ENCODE assay signal across 8 mouse cellular contexts in the genomic region with DNA sequence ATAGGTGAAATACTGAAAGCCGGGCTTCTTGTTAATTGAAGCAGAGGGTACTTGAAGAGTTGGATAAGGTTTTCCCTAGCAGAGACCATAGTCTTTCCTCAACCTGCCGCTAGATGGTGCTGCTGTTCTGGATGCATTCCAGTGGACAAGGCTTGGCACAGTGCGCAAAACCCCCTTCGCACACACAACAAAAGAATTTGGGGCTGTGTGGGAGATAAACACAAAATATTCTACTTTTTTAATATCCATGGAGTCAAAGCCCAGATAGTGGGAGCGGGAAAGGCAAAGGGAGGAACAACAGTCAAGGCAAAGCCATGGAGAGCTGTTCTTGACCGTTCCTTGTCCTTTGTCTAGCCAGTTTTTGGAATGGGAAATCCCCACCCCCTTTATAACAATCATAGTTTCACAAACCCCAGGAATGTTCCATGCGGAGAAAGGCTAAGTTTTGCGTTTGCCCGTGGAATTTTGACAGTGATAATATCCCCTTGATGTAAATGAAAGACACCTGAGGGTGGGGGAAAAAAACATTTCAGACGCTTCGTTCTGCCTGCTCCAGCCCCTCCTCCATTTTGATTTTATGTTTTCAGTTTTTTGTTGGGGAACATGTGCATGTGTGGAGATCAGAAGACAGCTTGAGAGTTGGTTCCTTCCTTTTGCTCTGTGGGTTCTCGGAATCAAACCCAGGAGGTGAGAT. TPM values are rescaled to one million over a fixed set of nuclear protein-coding genes. Genes with fewer than 3 reads are reported as not detected.
DNase-seq lines count a peak whose midpoint lies in the region; ATAC-seq and TF ChIP-seq lines count a peak whose summit lies in the region.

No protein-coding gene starts in this region.

- no peak overlapping the region; the same call in 1 of the 2 replicates for H3K27ac ChIP-seq in forebrain, embryonic 11.5 days (ENCODE audit: low read depth, low read length)
- H3K27ac ChIP-seq in heart, postnatal 0 days (ENCODE audit: low read depth) = peak overlapping the region; percentile 95
- peak overlapping the region; percentile 94 for H3K27ac ChIP-seq in liver, embryonic 16.5 days (ENCODE audit: low read length)
- peak overlapping the region; percentile 93 for H3K27ac ChIP-seq in neural tube, embryonic 14.5 days (ENCODE audit: low read depth, low read length)
- peak overlapping the region; percentile 59 for H3K27ac ChIP-seq in testis, adult 2 months (ENCODE audit: control insufficient read depth, insufficient read depth, low read depth, low read length)

- DNase-seq in c-Kit-negative CD71-positive TER-119-positive erythroid progenitor cells, embryonic 14.5 days (ENCODE audit: low read depth, low spot score) = peak; percentile 79
- peak; percentile 95 for DNase-seq in forebrain, embryonic 11.5 days (ENCODE audit: low spot score)
- DNase-seq in heart, postnatal 0 days (ENCODE audit: low spot score) = peak; percentile 91
- peak; percentile 95 for DNase-seq in kidney, postnatal 4 days

- no peaks in the 10 kb centered on the region for H3K9me3 ChIP-seq in forebrain, embryonic 11.5 days (ENCODE audit: control insufficient read depth, low read length)
- H3K9me3 ChIP-seq in heart, postnatal 0 days (replicated peaks; ENCODE audit: control insufficient read depth, low read length) = no peaks in the 10 kb centered on the region
- no peaks in the 10 kb centered on the region for H3K9me3 ChIP-seq in liver, embryonic 16.5 days (replicated peaks; ENCODE audit: control insufficient read depth, low read length)
- no peaks in the 10 kb centered on the region for H3K9me3 ChIP-seq in neural tube, embryonic 14.5 days (ENCODE audit: control insufficient read depth, low read length)

- no peak for TF ChIP-seq EP300 in heart, postnatal 0 days (IDR thresholded peaks at IDR 0.05; ENCODE audit: low read depth)

- peaks cover 2% of the 10 kb centered on the region; the same call in 1 of the 2 replicates for H3K36me3 ChIP-seq in forebrain, embryonic 11.5 days (ENCODE audit: control insufficient read depth, insufficient read depth, low read length)
- H3K36me3 ChIP-seq in heart, postnatal 0 days (replicated peaks; ENCODE audit: control insufficient read depth, insufficient read depth, low read length) = peaks cover 10% of the 10 kb centered on the region
- no peaks in the 10 kb centered on the region for H3K36me3 ChIP-seq in liver, embryonic 16.5 days (ENCODE audit: control insufficient read depth, insufficient read depth)
- H3K36me3 ChIP-seq in neural tube, embryonic 14.5 days (ENCODE audit: control insufficient read depth, insufficient read depth, low read length) = peaks cover 8% of the 10 kb centered on the region; the same call in 1 of the 2 replicates
- H3K36me3 ChIP-seq in testis, adult 2 months (ENCODE audit: control insufficient read depth, insufficient read depth, low read length) = no peaks in the 10 kb centered on the region

- peak; percentile 91 for TF ChIP-seq CTCF in heart, postnatal 0 days (IDR thresholded peaks at IDR 0.05; ENCODE audit: low read depth)
- peak; percentile 81; the same call in 1 of the 2 replicates for TF ChIP-seq CTCF in testis, adult 2 months (IDR thresholded peaks at IDR 0.05; ENCODE audit: control insufficient read depth, insufficient read depth, insufficient replicate concordance, low read depth, low read length)

- ATAC-seq in CD4-positive, CD25-positive, alpha-beta regulatory T cell, adult 4 months = peak; percentile 45
- peak; percentile 45; the same call in 1 of the 2 replicates for ATAC-seq in forebrain, embryonic 11.5 days (replicated peaks; ENCODE audit: low FRiP score)
- ATAC-seq in heart, postnatal 0 days (ENCODE audit: insufficient read depth, low read depth) = peak; percentile 22; the same call in 1 of the 2 replicates
- no peak for ATAC-seq in liver, embryonic 16.5 days (ENCODE audit: low read depth)
- peak; percentile 42; the same call in 1 of the 2 replicates for ATAC-seq in neural tube, embryonic 14.5 days (ENCODE audit: low read depth)

- H3K27me3 ChIP-seq in forebrain, embryonic 11.5 days (ENCODE audit: control insufficient read depth, insufficient read depth, low read length) = no peaks in the 10 kb centered on the region
- no peaks in the 10 kb centered on the region for H3K27me3 ChIP-seq in heart, postnatal 0 days (ENCODE audit: control insufficient read depth, insufficient read depth, low read length)
- no peaks in the 10 kb centered on the region for H3K27me3 ChIP-seq in liver, embryonic 16.5 days (ENCODE audit: control insufficient read depth, insufficient read depth, low read depth, low read length)
- H3K27me3 ChIP-seq in neural tube, embryonic 14.5 days (ENCODE audit: control insufficient read depth, insufficient read depth, low read length) = no peaks in the 10 kb centered on the region
- no peaks in the 10 kb centered on the region for H3K27me3 ChIP-seq in testis, adult 2 months (ENCODE audit: control insufficient read depth, insufficient read depth, low read length)

- H3K4me1 ChIP-seq in forebrain, embryonic 11.5 days (replicated peaks; ENCODE audit: control insufficient read depth, insufficient read depth, low read length) = peaks cover 12% of the 10 kb centered on the region; the same call in 1 of the 2 replicates
- H3K4me1 ChIP-seq in heart, postnatal 0 days (ENCODE audit: control insufficient read depth, insufficient read depth) = peaks cover 28% of the 10 kb centered on the region
- peaks cover 36% of the 10 kb centered on the region for H3K4me1 ChIP-seq in liver, embryonic 16.5 days (ENCODE audit: control insufficient read depth, low read depth, low read length)
- peaks cover 14% of the 10 kb centered on the region for H3K4me1 ChIP-seq in neural tube, embryonic 14.5 days (ENCODE audit: control insufficient read depth, insufficient read depth, low read length)
- H3K4me1 ChIP-seq in testis, adult 2 months (ENCODE audit: control insufficient read depth, insufficient read depth, low read length) = peaks cover 9% of the 10 kb centered on the region

- 26% methylated on average over 12 of the region's 12 CpGs for WGBS in forebrain, embryonic 11.5 days
- 19% methylated on average over 12 of the region's 12 CpGs for WGBS in heart, postnatal 0 days
- 26% methylated on average over 12 of the region's 12 CpGs for WGBS in liver, embryonic 16.5 days (ENCODE audit: insufficient replicate concordance)
- WGBS in neural tube, embryonic 14.5 days = 22% methylated on average over 12 of the region's 12 CpGs

- peak overlapping the region; percentile 94; the same call in 1 of the 2 replicates for H3K4me2 ChIP-seq in forebrain, embryonic 11.5 days (ENCODE audit: low read depth, low read length, severe bottlenecking)
- peak overlapping the region; percentile 93 for H3K4me2 ChIP-seq in heart, postnatal 0 days (ENCODE audit: low read depth, low read length)
- peak overlapping the region; percentile 95 for H3K4me2 ChIP-seq in liver, embryonic 16.5 days (ENCODE audit: low read depth, low read length)
- H3K4me2 ChIP-seq in neural tube, embryonic 14.5 days (ENCODE audit: low read depth, low read length) = peak overlapping the region; percentile 35; the same call in 1 of the 2 replicates

- H3K9ac ChIP-seq in forebrain, embryonic 11.5 days (ENCODE audit: low read length) = peak overlapping the region; percentile 32
- no peak overlapping the region for H3K9ac ChIP-seq in heart, postnatal 0 days (replicated peaks; ENCODE audit: low read depth, low read length)
- H3K9ac ChIP-seq in liver, embryonic 16.5 days (ENCODE audit: low read depth, low read length) = no peak overlapping the region; the same call in 1 of the 2 replicates
- no peak overlapping the region; the same call in 1 of the 2 replicates for H3K9ac ChIP-seq in neural tube, embryonic 14.5 days (replicated peaks; ENCODE audit: low read depth, low read length)

- H3K4me3 ChIP-seq in forebrain, embryonic 11.5 days (ENCODE audit: low read depth, low read length) = no peak overlapping the region
- H3K4me3 ChIP-seq in heart, postnatal 0 days (ENCODE audit: low read depth, low read length) = no peak overlapping the region
- H3K4me3 ChIP-seq in liver, embryonic 16.5 days (ENCODE audit: low read depth, low read length) = peak overlapping the region; percentile 88; the same call in 1 of the 2 replicates
- H3K4me3 ChIP-seq in neural tube, embryonic 14.5 days (ENCODE audit: low read depth, low read length) = peak overlapping the region; percentile 81
- H3K4me3 ChIP-seq in testis, adult 2 months (ENCODE audit: control insufficient read depth, low read depth, low read length) = no peak overlapping the region

- TF ChIP-seq POLR2A in testis, adult 2 months (IDR thresholded peaks at IDR 0.05; ENCODE audit: control insufficient read depth, low read depth, low read length) = no peak

RNA-seq across cellular contexts. Expression of a gene that starts 1.1 kb away (rescaled TPM):
- 10 to 100 TPM; 31.6 to 47.4 TPM for polyA plus RNA-seq in CD4-positive, CD25-positive, alpha-beta regulatory T cell, adult 4 months (2017; shearing (Covaris generic))
- 110 and 117 TPM in 2 replicates for polyA plus RNA-seq in forebrain, embryonic 11.5 days (2014; fragmentation: Nextera tagmentation; extraction: Ambion mirVana)
- total RNA-seq in heart, postnatal 0 days (2014; rRNA removed; ENCODE audit: low replicate concordance) = 39.7 and 92.3 TPM in 2 replicates
- 27.4 and 32.6 TPM in 2 replicates for polyA plus RNA-seq in heart, postnatal 0 days (2015; fragmentation: Nextera tagmentation; extraction: Ambion mirVana)
- polyA plus RNA-seq in liver, embryonic 16.5 days (2015; fragmentation: Nextera tagmentation; extraction: Ambion mirVana) = 22.7 and 24.9 TPM in 2 replicates
- polyA plus RNA-seq in neural tube, embryonic 14.5 days (2014; fragmentation: Nextera tagmentation; extraction: Ambion mirVana) = 104 and 116 TPM in 2 replicates
- polyA plus RNA-seq in testis, adult 2 months (2012; rRNA removed) = 54.7 and 67.6 TPM in 2 replicates

RNA-seq across cellular contexts. Expression of a gene that starts 2.6 kb away (rescaled TPM):
- polyA plus RNA-seq in CD4-positive, CD25-positive, alpha-beta regulatory T cell, adult 4 months (2017; shearing (Covaris generic)) = not detected
- polyA plus RNA-seq in forebrain, embryonic 11.5 days (2014; fragmentation: Nextera tagmentation; extraction: Ambion mirVana) = not detected in 2 replicates
- total RNA-seq in heart, postnatal 0 days (2014; rRNA removed; ENCODE audit: low replicate concordance) = 0.81 TPM in 1 of 2 replicates, not detected in the other
- 0.57 and 0.89 TPM in 2 replicates for polyA plus RNA-seq in heart, postnatal 0 days (2015; fragmentation: Nextera tagmentation; extraction: Ambion mirVana)
- polyA plus RNA-seq in liver, embryonic 16.5 days (2015; fragmentation: Nextera tagmentation; extraction: Ambion mirVana) = 0.17 and 0.40 TPM in 2 replicates
- polyA plus RNA-seq in neural tube, embryonic 14.5 days (2014; fragmentation: Nextera tagmentation; extraction: Ambion mirVana) = 0.24 and 0.72 TPM in 2 replicates
- polyA plus RNA-seq in testis, adult 2 months (2012; rRNA removed) = 4.2 and 5.6 TPM in 2 replicates

RNA-seq across cellular contexts. Expression of a gene that starts 10.8 kb away (rescaled TPM):
- polyA plus RNA-seq in CD4-positive, CD25-positive, alpha-beta regulatory T cell, adult 4 months (2017; shearing (Covaris generic)) = 100 to 1,000 TPM; 166 to 236 TPM
- polyA plus RNA-seq in forebrain, embryonic 11.5 days (2014; fragmentation: Nextera tagmentation; extraction: Ambion mirVana) = 827 and 855 TPM in 2 replicates
- total RNA-seq in heart, postnatal 0 days (2014; rRNA removed; ENCODE audit: low replicate concordance) = 573 and 656 TPM in 2 replicates
- polyA plus RNA-seq in heart, postnatal 0 days (2015; fragmentation: Nextera tagmentation; extraction: Ambion mirVana) = 261 and 289 TPM in 2 replicates
- polyA plus RNA-seq in liver, embryonic 16.5 days (2015; fragmentation: Nextera tagmentation; extraction: Ambion mirVana) = 223 and 225 TPM in 2 replicates
- polyA plus RNA-seq in neural tube, embryonic 14.5 days (2014; fragmentation: Nextera tagmentation; extraction: Ambion mirVana) = 503 and 643 TPM in 2 replicates
- polyA plus RNA-seq in testis, adult 2 months (2012; rRNA removed) = 166 and 210 TPM in 2 replicates

RNA-seq across cellular contexts. Expression of a gene that starts 12.7 kb away (rescaled TPM):
- under 1 TPM in 1 of 2 experiments, not detected in 1; 0.23 TPM for polyA plus RNA-seq in CD4-positive, CD25-positive, alpha-beta regulatory T cell, adult 4 months (2017; shearing (Covaris generic))
- 2.4 TPM in 2 replicates for polyA plus RNA-seq in forebrain, embryonic 11.5 days (2014; fragmentation: Nextera tagmentation; extraction: Ambion mirVana)
- total RNA-seq in heart, postnatal 0 days (2014; rRNA removed; ENCODE audit: low replicate concordance) = 8.5 and 9.3 TPM in 2 replicates
- polyA plus RNA-seq in heart, postnatal 0 days (2015; fragmentation: Nextera tagmentation; extraction: Ambion mirVana) = 5.3 and 5.5 TPM in 2 replicates
- 2.5 and 2.8 TPM in 2 replicates for polyA plus RNA-seq in liver, embryonic 16.5 days (2015; fragmentation: Nextera tagmentation; extraction: Ambion mirVana)
- 2.1 and 3.4 TPM in 2 replicates for polyA plus RNA-seq in neural tube, embryonic 14.5 days (2014; fragmentation: Nextera tagmentation; extraction: Ambion mirVana)
- 2.9 and 3.3 TPM in 2 replicates for polyA plus RNA-seq in testis, adult 2 months (2012; rRNA removed)

RNA-seq across cellular contexts. Expression of a gene that starts 12.9 kb away (rescaled TPM):
- polyA plus RNA-seq in CD4-positive, CD25-positive, alpha-beta regulatory T cell, adult 4 months (2017; shearing (Covaris generic)) = not detected
- polyA plus RNA-seq in forebrain, embryonic 11.5 days (2014; fragmentation: Nextera tagmentation; extraction: Ambion mirVana) = 0.60 and 1.2 TPM in 2 replicates
- total RNA-seq in heart, postnatal 0 days (2014; rRNA removed; ENCODE audit: low replicate concordance) = 0.65 and 1.8 TPM in 2 replicates
- 2.8 and 3.0 TPM in 2 replicates for polyA plus RNA-seq in heart, postnatal 0 days (2015; fragmentation: Nextera tagmentation; extraction: Ambion mirVana)
- polyA plus RNA-seq in liver, embryonic 16.5 days (2015; fragmentation: Nextera tagmentation; extraction: Ambion mirVana) = 0.95 and 1.1 TPM in 2 replicates
- 0.75 and 1.8 TPM in 2 replicates for polyA plus RNA-seq in neural tube, embryonic 14.5 days (2014; fragmentation: Nextera tagmentation; extraction: Ambion mirVana)
- polyA plus RNA-seq in testis, adult 2 months (2012; rRNA removed) = 1.3 and 1.9 TPM in 2 replicates

Comparison
In these comparisons a context has a peak if more than half of its experiments do, and no peak if none do; other contexts are left out.
1. H3K4me2 ChIP-seq: peak in every context shown above with its lines; median percentile 95 in liver, embryonic 16.5 days; 94 in forebrain, embryonic 11.5 days; 93 in heart, postnatal 0 days; 35 in neural tube, embryonic 14.5 days.
2. H3K4me3 ChIP-seq: peak in liver, embryonic 16.5 days (single experiment) and neural tube, embryonic 14.5 days (single experiment); none in forebrain, embryonic 11.5 days (single experiment), heart, postnatal 0 days (single experiment) and testis, adult 2 months (single experiment).
3. Peak in every context shown above with its lines, with median percentiles within 50 percentile points of each other: DNase-seq.